Mouse (Mus musculus) layer of hippocampus, postnatal 36 days (tissue): ENCODE results near the gene Gng7. TPM values are rescaled to one million over a fixed set of nuclear protein-coding genes. Genes with fewer than 3 reads are reported as not detected.

ENCODE experiments used
- total RNA-seq, 2 experiments: library from RNA; stranded (reverse); gene quantifications; 2 replicates each; pipeline ENCODE4 v1.2.3; 2021

The Gng7 gene
- total RNA-seq, 2 experiments from 2014 or later = 161 to 175 TPM

Other genes with a start within 250 kb of the Gng7 start
- 10 to 100 TPM; 43.8 to 47.1 TPM for gene Sf3a2, start 216.7 kb downstream of the Gng7 start, total RNA-seq
- 10 to 100 TPM; 73.8 to 74.5 TPM for gene Plekhj1, start 216.3 kb downstream of the Gng7 start, total RNA-seq
- 1 to 10 TPM; 3.9 to 4.2 TPM for gene Amh, start 209.7 kb downstream of the Gng7 start, total RNA-seq
- gene Jsrp1, start 201.4 kb downstream of the Gng7 start, total RNA-seq = 1 to 10 TPM; 2.3 to 2.5 TPM
- 100 to 1,000 TPM; 484 to 486 TPM for gene Oaz1, start 188.3 kb downstream of the Gng7 start, total RNA-seq
- 10 to 100 TPM; 40.1 to 47.7 TPM for gene Lingo3, start 170.9 kb downstream of the Gng7 start, total RNA-seq
- 10 to 100 TPM; 40.0 to 47.7 TPM for gene Lsm7, start 159.7 kb downstream of the Gng7 start, total RNA-seq
- gene Sppl2b, start 159.7 kb downstream of the Gng7 start, total RNA-seq = 10 to 100 TPM; 56.0 to 67.0 TPM
- gene Tmprss9, start 143.1 kb downstream of the Gng7 start, total RNA-seq = under 1 TPM; 0.15 to 0.40 TPM
- 100 to 1,000 TPM; 142 to 144 TPM for gene Timm13, start 114.0 kb downstream of the Gng7 start, total RNA-seq
- gene Lmnb2, start 96.7 kb downstream of the Gng7 start, total RNA-seq = 10 to 100 TPM; 19.6 to 19.7 TPM
- 10 to 100 TPM; 17.7 to 19.1 TPM for gene Gadd45b, start 84.9 kb downstream of the Gng7 start, total RNA-seq
- 10 to 100 TPM; 96.5 to 98.1 TPM for gene Diras1, start 10.7 kb upstream of the Gng7 start, total RNA-seq
- 10 to 100 TPM; 69.6 to 71.4 TPM for gene Slc39a3, start 22.5 kb upstream of the Gng7 start, total RNA-seq
- gene Sgta, start 45.2 kb upstream of the Gng7 start, total RNA-seq = 100 to 1,000 TPM; 174 to 175 TPM
- 10 to 100 TPM; 48.9 to 55.3 TPM for gene Thop1, start 55.1 kb upstream of the Gng7 start, total RNA-seq
- under 1 TPM; 0.52 to 0.71 TPM for gene Creb3l3, start 83.9 kb upstream of the Gng7 start, total RNA-seq
- gene Map2k2, start 91.0 kb upstream of the Gng7 start, total RNA-seq = 100 to 1,000 TPM; 132 to 141 TPM
- gene Zbtb7a, start 120.3 kb upstream of the Gng7 start, total RNA-seq = 100 to 1,000 TPM; 109 to 116 TPM
- gene Pias4, start 153.0 kb upstream of the Gng7 start, total RNA-seq = 10 to 100 TPM; 26.2 to 29.8 TPM
- 100 to 1,000 TPM; 868 to 892 TPM for gene Eef2, start 161.7 kb upstream of the Gng7 start, total RNA-seq
- gene Dapk3, start 168.1 kb upstream of the Gng7 start, total RNA-seq = 10 to 100 TPM; 65.6 to 77.8 TPM
- not detected for gene 4930442H23Rik, start 168.9 kb upstream of the Gng7 start, total RNA-seq
- gene Nmrk2, start 187.1 kb upstream of the Gng7 start, total RNA-seq = under 1 TPM; 0.20 to 0.25 TPM
- 100 to 1,000 TPM; 150 TPM for gene Atcay, start 215.9 kb upstream of the Gng7 start, total RNA-seq
- 10 to 100 TPM; 65.7 to 70.0 TPM for gene Zfr2, start 218.2 kb upstream of the Gng7 start, total RNA-seq
- 100 to 1,000 TPM; 227 to 236 TPM for gene Matk, start 238.0 kb upstream of the Gng7 start, total RNA-seq